Mouse (Mus musculus) heart, embryonic 14.5 days (tissue): Measurements from ENCODE around the gene Tulp4. TPM values are rescaled to one million over a fixed set of nuclear protein-coding genes. Genes with fewer than 3 reads are reported as not detected.
A peak's percentile ranks its signal among the peaks of the same experiment; 100 is the strongest.

Experiments used
- ATAC-seq: fragments of 200-750 bp; cut with Nextera tagmentation; 2 replicates; pipeline ENCODE4 v1.8.0; 2017; ENCODE audit warnings: low read depth, moderate TSS enrichment; ENCODE audit not compliant: insufficient number of reproducible peaks, insufficient read depth, low FRiP score
- H3K27ac ChIP-seq, 2 experiments: fragments of 200-500 bp in 1 of 2; fragments of 300-500 bp in 1 of 2; sonication (generic) in 1 of 2; replicated peaks in 1 of 2; 2 replicates each; pipeline ENCODE4 v1.5.1; 2012 to 2014; ENCODE audit warnings: low read depth in 2 of 2, low read length in 2 of 2, control low read depth in 1 of 2, mild to moderate bottlenecking in 1 of 2, mixed read lengths in 1 of 2; ENCODE audit not compliant: control insufficient read depth in 1 of 2, insufficient read depth in 1 of 2
- H3K27me3 ChIP-seq: fragments of 300-500 bp; sonication (generic); 2 replicates; pipeline ENCODE4 v1.6.1; 2014; ENCODE audit warnings: mild to moderate bottlenecking, low read length, control low read depth; ENCODE audit not compliant: control insufficient read depth, insufficient read depth
- H3K36me3 ChIP-seq: fragments of 300-500 bp; sonication (generic); 2 replicates; pipeline ENCODE4 v1.6.1; 2014; ENCODE audit warnings: mild to moderate bottlenecking, control low read depth, low read length, mixed read lengths; ENCODE audit not compliant: control insufficient read depth, insufficient read depth
- H3K4me1 ChIP-seq, 2 experiments: fragments of 200-500 bp in 1 of 2; fragments of 300-500 bp in 1 of 2; sonication (generic) in 1 of 2; 2 replicates each; pipeline ENCODE4 v1.6.1; 2012 to 2014; ENCODE audit warnings: low read length in 2 of 2, control low read depth in 1 of 2, mixed read lengths in 1 of 2; ENCODE audit not compliant: control insufficient read depth in 2 of 2, insufficient read depth in 2 of 2
- H3K4me2 ChIP-seq: fragments of 300-500 bp; sonication (generic); 2 replicates; pipeline ENCODE4 v1.6.1; 2014; ENCODE audit warnings: mild to moderate bottlenecking, low read length
- H3K4me3 ChIP-seq, 2 experiments: fragments of 200-500 bp in 1 of 2; fragments of 300-500 bp in 1 of 2; sonication (generic) in 1 of 2; 2 replicates each; pipeline ENCODE4 v1.5.1; 2012 to 2014; ENCODE audit warnings: low read length in 2 of 2, mild to moderate bottlenecking in 2 of 2, control low read depth in 1 of 2, low read depth in 1 of 2, moderate library complexity in 1 of 2; ENCODE audit not compliant: control insufficient read depth in 1 of 2, insufficient read depth in 1 of 2
- H3K9ac ChIP-seq: fragments of 300-500 bp; sonication (generic); 2 replicates; pipeline ENCODE4 v1.6.1; 2014; ENCODE audit warnings: mild to moderate bottlenecking, low read length
- H3K9me3 ChIP-seq: fragments of 300-500 bp; sonication (generic); 2 replicates; pipeline ENCODE4 v1.6.1; 2016; ENCODE audit warnings: low read length, control low read depth; ENCODE audit not compliant: control insufficient read depth
- WGBS: fragments of 180-500 bp; shearing (Covaris S2); extraction: QIAGEN DNeasy Blood & Tissue Kit; methylation state at CpG from one replicate; pipeline ENCODE4 v1.1.7; 2014; 5-methylcytosine and 5-hydroxymethylcytosine counted together
- polyA plus RNA-seq: library from polyadenylated mRNA; unstranded; fragments of >200 nt; fragmentation: Nextera tagmentation; extraction: Ambion mirVana; gene quantifications from 2 replicates; pipeline ENCODE4 v1.2.1, GENCODE M21; 2014

Gene Tulp4
- polyA plus RNA-seq, 1 experiment from 2014 or later = 61.4 TPM

- Histone ChIP-seq H3K4me2 (no peak overlapping the region), H3K9ac (no peak overlapping the region), H3K27ac (no peak overlapping the region), H3K27me3 (no peaks in the 10 kb centered on the region), H3K4me1 (peaks cover 2 to 23% of the 10 kb centered on the region in 2 experiments), H3K36me3 (peaks cover 39% of the 10 kb centered on the region), H3K4me3 (no peak overlapping the region), H3K9me3 (no peaks in the 10 kb centered on the region)
- no peak for ATAC-seq
- 90% methylated on average over 14 of the region's 14 CpGs for WGBS
These were observed 95.4 kb downstream of the Tulp4 start for GRCm38 (mm10) chr17:6201522-6202250.

GRCm38 (mm10) chr17:6202389-6203110, 96.3 kb downstream of the Tulp4 start:
- Histone ChIP-seq H3K9ac (no peak overlapping the region), H3K27ac (0 out of 4 replicates have a peak overlapping the region, but pooled peaks of 1 of the 2 experiments have one; percentile 38), H3K27me3 (no peaks in the 10 kb centered on the region), H3K4me1 (peaks cover 2 to 23% of the 10 kb centered on the region in 2 experiments), H3K4me3 (no peak overlapping the region), H3K4me2 (no peak overlapping the region), H3K36me3 (peaks cover 47% of the 10 kb centered on the region), H3K9me3 (no peaks in the 10 kb centered on the region)
- ATAC-seq = no peak
- WGBS = 60% methylated on average over 14 of the region's 14 CpGs

- no peaks in the 10 kb centered on the region for H3K9me3 ChIP-seq
- H3K4me3 ChIP-seq = no peak overlapping the region
- H3K27ac ChIP-seq = 0 out of 4 replicates have a peak overlapping the region, but pooled peaks of 1 of the 2 experiments have one; percentile 38
- H3K4me2 ChIP-seq = no peak overlapping the region
- no peak for ATAC-seq
- H3K36me3 ChIP-seq = peaks cover 47% of the 10 kb centered on the region
- H3K9ac ChIP-seq = no peak overlapping the region
- H3K4me1 ChIP-seq = peaks cover 2 to 23% of the 10 kb centered on the region in 2 experiments; a peak in 3 of 4 replicates
- H3K27me3 ChIP-seq = no peaks in the 10 kb centered on the region
- 59% methylated on average over 7 of the region's 7 CpGs for WGBS
These were observed 96.9 kb downstream of the Tulp4 start for GRCm38 (mm10) chr17:6203126-6203525.

GRCm38 (mm10) chr17:6203795-6204194, 97.6 kb downstream of the Tulp4 start:
- peaks cover 48% of the 10 kb centered on the region for H3K36me3 ChIP-seq
- H3K4me2 ChIP-seq = no peak overlapping the region
- H3K9me3 ChIP-seq = no peaks in the 10 kb centered on the region
- H3K4me3 ChIP-seq = no peak overlapping the region
- no peak for ATAC-seq
- no peaks in the 10 kb centered on the region for H3K27me3 ChIP-seq
- whole genome bisulfite sequencing = 26% methylated on average over 4 of the region's 4 CpGs
- H3K9ac ChIP-seq = no peak overlapping the region
- peaks cover 2 to 23% of the 10 kb centered on the region in 2 experiments; a peak in 3 of 4 replicates for H3K4me1 ChIP-seq
- H3K27ac ChIP-seq = peak overlapping the region; percentile 8 to 63; a peak in 2 of 4 replicates

- Histone ChIP-seq H3K4me3 (no peak overlapping the region), H3K4me1 (peaks cover 5 to 32% of the 10 kb centered on the region in 2 experiments), H3K27ac (peak overlapping the region in 1 of 2 experiments; percentile 62; a peak in 2 of 4 replicates), H3K36me3 (peaks cover 47% of the 10 kb centered on the region), H3K27me3 (no peaks in the 10 kb centered on the region), H3K9ac (no peak overlapping the region), H3K9me3 (no peaks in the 10 kb centered on the region), H3K4me2 (no peak overlapping the region)
- ATAC-seq = no peak
- WGBS = 57% methylated on average over 1 of the region's 1 CpGs
These were observed 105.5 kb downstream of the Tulp4 start for GRCm38 (mm10) chr17:6211721-6212120.

- Histone ChIP-seq H3K27me3 (no peaks in the 10 kb centered on the region), H3K4me3 (no peak overlapping the region), H3K4me1 (peaks cover 8 to 34% of the 10 kb centered on the region in 2 experiments), H3K9ac (peak overlapping the region; percentile 36; the same call in 1 of the 2 replicates), H3K9me3 (no peaks in the 10 kb centered on the region), H3K4me2 (no peak overlapping the region), H3K27ac (peak overlapping the region; percentile 71 to 78), H3K36me3 (peaks cover 33% of the 10 kb centered on the region)
- ATAC-seq = no peak
- WGBS = 79% methylated on average over 4 of the region's 4 CpGs
These were observed 109.4 kb downstream of the Tulp4 start for GRCm38 (mm10) chr17:6215640-6216039.

- Histone ChIP-seq H3K4me2 (no peak overlapping the region), H3K9me3 (no peaks in the 10 kb centered on the region), H3K36me3 (peaks cover 32% of the 10 kb centered on the region), H3K4me3 (no peak overlapping the region), H3K4me1 (peaks cover 6 to 25% of the 10 kb centered on the region in 2 experiments), H3K27me3 (no peaks in the 10 kb centered on the region), H3K9ac (no peak overlapping the region; the same call in 1 of the 2 replicates), H3K27ac (peak overlapping the region; percentile 71 to 78)
- WGBS = 68% methylated on average over 10 of the region's 10 CpGs
- peak; percentile 61 for ATAC-seq
These were observed 110.3 kb downstream of the Tulp4 start for GRCm38 (mm10) chr17:6216514-6216913.
